Mouse (Mus musculus) stomach, postnatal 0 days (tissue): Measurements from ENCODE around the gene Epb41l5. TPM values are rescaled to one million over a fixed set of nuclear protein-coding genes. Genes with fewer than 3 reads are reported as not detected.

Source experiments
- ATAC-seq: fragments of 200-750 bp; cut with Nextera tagmentation; 2 replicates; pipeline ENCODE4 v1.8.0; 2017; ENCODE audit not compliant: low FRiP score, low TSS enrichment
- DNase-seq: peaks from one replicate; pipeline ENCODE4 v3.0.0-alpha.2; 2016; ENCODE audit warnings: low spot score
- H3K27ac ChIP-seq: fragments of 300-500 bp; sonication (generic); replicated peaks from 2 replicates; pipeline ENCODE4 v1.5.1; 2014; ENCODE audit warnings: mild to moderate bottlenecking, control low read depth
- H3K27me3 ChIP-seq: fragments of 300-500 bp; sonication (generic); 2 replicates; pipeline ENCODE4 v1.6.1; 2014; ENCODE audit warnings: low read length; ENCODE audit not compliant: control insufficient read depth, insufficient read depth
- H3K36me3 ChIP-seq: fragments of 300-500 bp; sonication (generic); 2 replicates; pipeline ENCODE4 v1.6.1; 2014; ENCODE audit warnings: low read length, mixed read lengths; ENCODE audit not compliant: control insufficient read depth, insufficient read depth
- H3K4me1 ChIP-seq: fragments of 300-500 bp; sonication (generic); replicated peaks from 2 replicates; pipeline ENCODE4 v1.6.1; 2014; ENCODE audit warnings: antibody characterized with exemption; ENCODE audit not compliant: control insufficient read depth, insufficient read depth
- H3K4me2 ChIP-seq: fragments of 300-500 bp; sonication (generic); replicated peaks from 2 replicates; pipeline ENCODE4 v1.6.1; 2014; ENCODE audit warnings: low read depth, mild to moderate bottlenecking, control low read depth, moderate library complexity
- H3K4me3 ChIP-seq: fragments of 300-500 bp; sonication (generic); 2 replicates; pipeline ENCODE4 v1.5.1; 2014; ENCODE audit warnings: low read depth, low read length, control low read depth
- H3K9ac ChIP-seq: fragments of 300-500 bp; sonication (generic); 2 replicates; pipeline ENCODE4 v1.6.1; 2014; ENCODE audit warnings: mild to moderate bottlenecking, low read length, control low read depth, mixed read lengths
- H3K9me3 ChIP-seq: fragments of 300-500 bp; sonication (generic); 2 replicates; pipeline ENCODE4 v1.6.1; 2016; ENCODE audit warnings: low read length; ENCODE audit not compliant: control insufficient read depth
- CTCF ChIP-seq: IDR thresholded peaks from 2 replicates; pipeline ENCODE4 v1.5.1; 2016; ENCODE audit warnings: antibody characterized with exemption, low read depth, mild to moderate bottlenecking, moderate library complexity
- EP300 ChIP-seq: optimal IDR thresholded peaks from 2 replicates; pipeline ENCODE3; 2016; ENCODE audit warnings: antibody characterized with exemption
- WGBS: fragments of 180-500 bp; shearing (Covaris S2); extraction: QIAGEN DNeasy Blood & Tissue Kit; methylation state at CpG from one replicate; pipeline ENCODE4 v1.1.7; 2014; 5-methylcytosine and 5-hydroxymethylcytosine counted together
- polyA plus RNA-seq: library from polyadenylated mRNA; unstranded; fragments of >200 nt; fragmentation: Nextera tagmentation; extraction: Ambion mirVana; gene quantifications from 2 replicates; pipeline ENCODE4 v1.2.1, GENCODE M21; 2015

Epb41l5 gene
- polyA plus RNA-seq, 1 experiment from 2014 or later = 17.7 TPM

GRCm38 (mm10) chr1:119544611-119545155, 104.1 kb downstream of the Epb41l5 start:
- H3K4me1 ChIP-seq = no peaks in the 10 kb centered on the region
- no peaks in the 10 kb centered on the region for H3K36me3 ChIP-seq
- no peak for ATAC-seq
- DNase-seq = no peak
- no peak for TF ChIP-seq EP300
- no peak for TF ChIP-seq CTCF
- no peak overlapping the region for H3K4me3 ChIP-seq
- 69% methylated on average over 5 of the region's 5 CpGs for WGBS
- no peak overlapping the region for H3K9ac ChIP-seq
- H3K27ac ChIP-seq = no peak overlapping the region
- H3K27me3 ChIP-seq = no peaks in the 10 kb centered on the region
- no peaks in the 10 kb centered on the region for H3K9me3 ChIP-seq
- H3K4me2 ChIP-seq = no peak overlapping the region

- Histone ChIP-seq H3K27me3 (no peaks in the 10 kb centered on the region), H3K9me3 (no peaks in the 10 kb centered on the region), H3K4me2 (no peak overlapping the region), H3K36me3 (no peaks in the 10 kb centered on the region), H3K9ac (no peak overlapping the region), H3K4me1 (no peaks in the 10 kb centered on the region), H3K27ac (no peak overlapping the region), H3K4me3 (no peak overlapping the region)
- ATAC-seq (no peak), DNase-seq (no peak)
- TF ChIP-seq CTCF (no peak), EP300 (no peak)
- WGBS = 62% methylated on average over 6 of the region's 6 CpGs
Measured at GRCm38 (mm10) chr1:119543316-119543715, 105.5 kb downstream of the Epb41l5 start.

GRCm38 (mm10) chr1:119541570-119541969, 107.2 kb downstream of the Epb41l5 start:
- H3K9me3 ChIP-seq = no peaks in the 10 kb centered on the region
- H3K36me3 ChIP-seq = no peaks in the 10 kb centered on the region
- no peak overlapping the region for H3K9ac ChIP-seq
- no peaks in the 10 kb centered on the region for H3K27me3 ChIP-seq
- H3K4me3 ChIP-seq = no peak overlapping the region
- no peak for DNase-seq
- WGBS = 47% methylated on average over 2 of the region's 3 CpGs
- no peak overlapping the region for H3K4me2 ChIP-seq
- TF ChIP-seq EP300 = no peak
- no peak for TF ChIP-seq CTCF
- no peak for ATAC-seq
- H3K27ac ChIP-seq = no peak overlapping the region
- H3K4me1 ChIP-seq = no peaks in the 10 kb centered on the region

DNA sequence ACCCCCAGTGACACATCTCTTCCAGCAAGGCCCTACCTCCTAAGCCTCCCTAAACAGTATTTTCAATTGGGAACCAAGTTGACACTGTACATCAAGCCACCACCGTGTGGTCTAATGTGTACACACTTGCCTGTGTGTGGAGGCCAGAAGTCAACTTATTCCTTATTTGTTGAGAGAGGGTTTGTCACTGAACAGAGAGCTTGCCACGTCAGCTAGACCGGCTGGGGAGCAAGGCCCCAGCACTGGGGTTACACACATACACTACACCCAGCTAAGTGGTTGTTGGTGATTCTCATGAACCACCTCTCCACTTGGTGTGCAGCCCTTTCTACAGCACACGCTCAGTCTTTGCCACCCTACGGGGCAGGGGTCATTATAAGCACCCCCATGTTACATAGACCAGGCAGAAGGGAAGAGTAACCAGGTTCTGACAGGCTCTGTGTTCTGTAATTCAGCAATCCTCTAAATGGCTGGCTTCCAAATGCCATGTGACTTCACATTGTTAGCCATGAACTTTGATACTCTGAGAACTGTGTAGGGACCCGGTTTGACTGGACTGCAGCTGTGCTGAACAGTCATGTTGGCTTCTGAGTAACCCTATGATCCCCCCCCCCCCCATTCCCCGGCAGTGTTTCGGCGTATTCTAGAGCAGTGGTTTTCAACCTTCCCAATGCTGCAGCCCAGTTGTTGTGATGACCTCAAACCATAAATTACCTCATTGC, 107.8 kb downstream of the Epb41l5 start:
- TF ChIP-seq CTCF (no peak), EP300 (no peak)
- Histone ChIP-seq H3K9ac (no peak overlapping the region), H3K27ac (peak overlapping the region; percentile 82), H3K4me1 (no peaks in the 10 kb centered on the region), H3K4me3 (no peak overlapping the region), H3K27me3 (no peaks in the 10 kb centered on the region), H3K36me3 (no peaks in the 10 kb centered on the region), H3K4me2 (no peak overlapping the region), H3K9me3 (no peaks in the 10 kb centered on the region)
- 49% methylated on average over 9 of the region's 9 CpGs for WGBS
- DNase-seq (peak; percentile 70), ATAC-seq (peak; percentile 89)

DNA sequence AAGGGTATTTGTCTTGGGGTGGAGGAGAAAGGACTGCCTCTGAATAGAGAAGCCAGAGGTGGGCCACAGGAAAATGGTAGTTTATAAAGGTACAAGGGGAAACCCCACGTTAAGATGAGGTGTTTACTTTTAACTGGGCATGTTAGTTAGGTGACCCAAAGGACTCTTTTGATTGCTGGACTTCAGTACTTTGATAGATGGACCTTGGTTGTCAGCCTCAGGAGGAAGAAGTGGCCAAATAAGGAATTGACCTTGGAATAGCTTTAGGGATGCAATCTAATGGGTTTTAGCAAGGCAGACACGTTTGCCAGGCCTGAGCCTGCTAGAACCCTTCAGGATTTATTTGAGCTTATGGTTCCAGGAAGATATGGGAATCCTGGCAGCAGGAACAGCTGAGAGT, 109.5 kb downstream of the Epb41l5 start:
- DNase-seq (no peak), ATAC-seq (no peak)
- H3K27ac ChIP-seq = no peak overlapping the region
- no peaks in the 10 kb centered on the region for H3K36me3 ChIP-seq
- H3K4me3 ChIP-seq = no peak overlapping the region
- no peak overlapping the region for H3K4me2 ChIP-seq
- 22% methylated on average over 2 of the region's 2 CpGs for WGBS
- no peaks in the 10 kb centered on the region for H3K27me3 ChIP-seq
- no peaks in the 10 kb centered on the region for H3K9me3 ChIP-seq
- TF ChIP-seq EP300 (no peak), CTCF (no peak)
- no peak overlapping the region for H3K9ac ChIP-seq
- H3K4me1 ChIP-seq = no peaks in the 10 kb centered on the region

GRCm38 (mm10) chr1:119537651-119538050, 111.1 kb downstream of the Epb41l5 start:
- Histone ChIP-seq H3K9ac (no peak overlapping the region), H3K27me3 (no peaks in the 10 kb centered on the region), H3K27ac (no peak overlapping the region; the same call in 1 of the 2 replicates), H3K36me3 (no peaks in the 10 kb centered on the region), H3K9me3 (no peaks in the 10 kb centered on the region), H3K4me3 (no peak overlapping the region), H3K4me2 (no peak overlapping the region), H3K4me1 (no peaks in the 10 kb centered on the region)
- ATAC-seq (peak; percentile 19), DNase-seq (peak; percentile 50)
- whole genome bisulfite sequencing = 45% methylated on average over 6 of the region's 6 CpGs
- TF ChIP-seq EP300 = no peak
- TF ChIP-seq CTCF = no peak
